Mouse (Mus musculus): ENCODE measurements at regions not wholly inside any gene's neighbourhood (a gene's known extent, or its start where the extent isn't known, plus 50 kb on each side); places are given as distances from the start of the nearest gene placed in this dataset.

DNA sequence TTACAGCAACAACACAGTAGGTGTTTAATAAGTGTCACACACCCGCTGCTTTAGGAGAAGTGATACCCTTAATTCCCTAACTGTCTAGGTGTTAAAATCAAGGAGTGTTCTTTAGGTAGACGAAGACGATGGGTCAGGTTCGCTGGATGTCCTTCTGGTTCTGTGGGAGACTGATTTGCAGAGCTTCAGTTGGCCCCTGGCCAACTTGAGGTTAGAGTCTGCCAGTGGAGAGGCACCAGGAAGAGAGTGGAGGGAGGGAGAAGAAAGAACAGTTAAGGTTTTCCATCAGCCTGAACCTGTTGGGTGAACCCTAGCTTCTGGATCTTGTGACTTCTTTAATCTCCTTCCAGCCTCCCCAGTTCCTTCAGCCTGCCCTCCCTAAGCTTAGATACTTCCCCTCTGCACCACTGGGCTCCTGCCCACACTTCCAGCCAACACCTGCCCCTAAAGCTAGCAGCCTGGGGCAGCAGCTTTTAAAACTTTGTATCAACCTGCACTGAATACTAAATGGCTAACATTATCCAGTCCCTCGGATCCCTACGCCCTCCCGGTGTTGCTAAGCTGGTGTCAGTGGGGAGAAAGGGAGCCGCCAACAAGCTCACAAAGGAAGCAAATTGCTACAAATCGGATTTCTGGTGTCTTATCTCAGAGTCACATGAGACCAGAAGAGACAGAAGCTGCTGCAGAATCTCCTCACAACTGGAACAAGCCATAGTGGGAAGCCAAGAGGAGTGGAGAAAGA, 62.1 kb upstream of the Adgrl1 start:
- DNase-seq, result peak; percentile 31 to 41

DNA sequence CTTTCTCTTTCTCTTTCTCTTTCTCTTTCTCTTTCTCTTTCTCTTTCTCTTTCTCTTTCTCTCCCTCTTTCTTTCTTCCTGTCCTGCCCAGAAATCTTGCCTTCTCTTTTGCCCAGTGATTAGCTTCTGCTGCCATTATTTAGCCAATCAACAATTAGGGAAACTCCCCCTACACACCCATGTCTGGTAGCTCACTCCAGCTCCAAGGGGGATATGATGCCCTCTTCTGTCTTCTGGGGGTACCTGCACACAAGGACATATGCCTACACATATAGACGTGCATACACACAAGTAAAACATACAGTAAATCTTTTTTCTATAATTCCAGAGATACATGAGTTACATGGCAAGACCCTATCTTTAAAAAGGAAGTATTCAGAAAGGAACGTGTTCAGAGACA, 70.1 kb upstream of the Adgrl1 start:
- DNase-seq, result no peak

DNA sequence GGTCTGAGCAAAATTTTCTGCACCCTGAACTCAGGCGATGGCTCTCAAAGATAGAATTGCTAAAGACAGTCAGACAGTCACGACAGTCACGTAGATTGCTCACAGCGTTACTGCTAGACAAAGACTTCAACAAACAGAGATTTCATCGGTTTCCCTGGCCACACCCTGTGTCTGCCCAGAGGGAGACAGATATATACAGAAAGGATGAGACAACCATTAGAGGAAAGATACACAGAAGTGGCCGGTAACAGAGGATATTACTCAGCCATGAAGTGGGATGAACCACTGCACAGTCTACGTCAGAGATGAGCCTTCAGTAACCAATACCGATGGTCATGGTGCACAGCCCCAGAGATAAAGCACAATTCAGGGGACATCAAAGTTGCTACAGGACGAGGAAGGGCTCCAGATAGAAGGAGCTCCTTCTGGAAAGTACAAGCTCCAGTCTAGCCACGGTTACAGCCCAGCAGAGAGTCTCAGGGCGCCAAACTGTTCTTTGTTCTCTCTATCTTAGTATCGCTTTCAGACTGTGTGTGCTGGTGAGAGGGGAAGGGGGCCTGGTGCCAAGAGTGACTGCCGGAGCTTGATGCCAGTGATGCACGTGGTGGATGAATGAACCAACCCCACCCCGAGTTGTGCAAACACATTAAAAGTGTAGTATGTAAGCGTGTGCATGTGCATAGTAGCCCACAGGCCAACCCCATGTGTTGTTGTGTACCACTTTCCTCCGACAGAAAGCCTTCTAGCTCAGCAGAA, 74.8 kb upstream of the Adgrl1 start:
- DNase-seq, result no peak

DNA sequence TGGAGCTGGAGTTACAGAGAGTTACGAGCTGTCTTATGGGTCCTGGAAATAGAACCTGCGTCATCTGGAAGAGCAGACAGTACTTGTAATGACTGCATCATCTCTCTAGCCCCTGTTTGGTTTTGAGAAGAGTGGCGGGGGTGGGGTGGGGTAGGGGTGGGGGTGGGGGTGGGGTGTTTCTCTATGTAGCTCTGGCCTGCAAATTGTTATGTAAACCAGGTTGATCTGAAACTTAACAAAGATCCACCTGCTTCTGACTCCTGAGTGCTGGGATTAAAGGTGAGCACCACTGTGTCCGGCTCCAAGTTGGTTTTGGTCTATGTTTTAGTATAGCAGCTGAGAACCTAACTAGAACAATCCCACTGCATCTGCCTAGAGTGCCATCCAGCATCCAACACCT, 78.0 kb upstream of the Adgre5 start:
- no peak for DNase-seq

DNA sequence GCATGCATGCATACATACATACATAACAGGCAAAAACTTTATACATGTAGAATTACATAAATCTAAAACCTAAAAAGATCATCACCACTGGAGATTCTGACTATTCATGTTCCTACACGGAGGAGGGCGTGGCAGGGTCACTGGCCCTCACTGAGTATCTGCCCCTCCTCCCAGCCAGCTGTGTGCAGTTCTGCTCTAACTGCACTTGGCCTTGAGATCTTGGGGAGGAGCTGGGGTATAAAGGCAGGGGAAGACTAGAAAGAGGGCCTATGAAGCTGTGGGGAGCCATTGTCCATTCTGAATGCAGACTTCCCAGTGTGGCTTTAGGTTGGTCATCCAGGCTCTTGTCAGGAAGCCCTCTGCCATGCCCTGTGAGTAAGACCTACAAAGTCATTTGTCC, 69.5 kb upstream of the Adgre5 start:
- DNase-seq, result no peak

DNA sequence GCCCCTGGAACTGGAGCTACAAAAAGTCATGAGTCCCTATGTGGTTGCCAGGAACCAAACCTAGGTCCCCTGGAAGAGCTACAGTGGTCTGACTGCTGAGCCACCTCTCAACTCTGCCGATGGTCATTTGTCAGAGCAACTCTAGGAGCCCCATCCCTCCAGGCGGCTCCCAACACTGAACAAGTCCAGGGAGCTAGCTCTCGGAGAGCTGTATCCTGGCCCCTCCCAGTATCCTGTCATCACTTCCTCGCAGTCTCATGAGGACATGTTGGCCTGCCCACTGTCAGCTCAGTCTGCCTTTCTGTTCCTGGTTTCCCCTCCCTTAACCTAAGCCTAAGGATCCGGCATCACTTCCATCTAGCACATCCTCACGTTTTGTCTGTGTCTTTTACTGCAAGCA, 64.5 kb upstream of the Adgre5 start:
- no peak for DNase-seq

DNA sequence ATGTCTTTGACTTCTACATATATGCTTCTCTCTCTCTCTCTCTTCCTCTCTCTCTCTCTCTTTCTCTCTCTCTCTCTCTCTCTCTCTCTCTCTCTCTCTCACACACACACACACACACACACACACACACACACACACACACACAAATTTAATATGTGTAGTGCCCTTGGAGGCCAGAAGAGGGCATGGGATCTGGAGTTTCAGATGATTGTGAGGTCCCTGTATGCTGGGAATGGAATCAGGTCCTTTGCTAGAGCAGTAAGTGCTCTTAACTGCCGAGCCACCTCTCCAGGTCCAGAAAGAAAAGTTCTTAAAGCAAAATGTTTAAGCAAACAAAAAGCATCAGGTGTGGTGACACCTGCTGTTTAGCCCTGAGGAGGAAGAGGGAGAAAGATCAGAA, 62.2 kb upstream of the Adgre5 start:
- DNase-seq, result peak; percentile 10 to 30

DNA sequence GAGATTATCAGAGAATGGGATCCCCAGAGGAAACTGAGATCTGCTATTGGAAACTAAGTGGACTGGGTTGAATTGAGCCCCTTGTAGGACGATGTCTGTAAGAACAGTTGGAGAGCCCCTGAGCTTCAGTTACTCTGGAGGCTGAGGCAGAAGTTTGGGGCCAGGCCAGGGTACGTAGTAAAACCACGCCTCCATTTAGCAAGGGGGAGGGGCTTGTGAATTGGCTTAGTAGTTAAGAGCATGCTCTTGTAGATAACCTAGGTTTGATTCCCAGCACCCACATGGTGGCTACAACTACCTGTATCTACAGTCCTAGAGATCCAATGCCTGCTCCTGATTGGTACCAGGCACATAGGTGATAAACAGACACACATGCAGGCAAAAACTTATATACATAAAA, 61.4 kb upstream of the Adgre5 start:
- no peak for DNase-seq

DNA sequence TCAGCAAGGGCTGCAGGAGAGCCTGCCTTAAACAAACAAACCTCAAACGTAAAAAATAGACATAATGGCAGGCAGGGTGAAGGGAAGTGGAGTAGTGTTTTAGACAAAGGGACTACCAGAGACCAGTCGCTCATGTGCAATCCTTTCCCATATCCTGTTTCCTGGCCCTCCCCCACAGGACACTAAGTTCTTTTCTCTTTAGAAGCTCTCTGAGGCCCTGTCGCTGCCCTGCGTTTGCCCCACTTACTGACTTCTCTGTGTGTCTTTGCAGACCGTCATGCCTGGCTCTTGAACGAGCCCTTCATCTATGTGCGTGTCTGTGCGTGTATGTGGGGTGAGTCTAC, 58.5 kb upstream of the Adgre5 start:
- DNase-seq, result no peak

DNA sequence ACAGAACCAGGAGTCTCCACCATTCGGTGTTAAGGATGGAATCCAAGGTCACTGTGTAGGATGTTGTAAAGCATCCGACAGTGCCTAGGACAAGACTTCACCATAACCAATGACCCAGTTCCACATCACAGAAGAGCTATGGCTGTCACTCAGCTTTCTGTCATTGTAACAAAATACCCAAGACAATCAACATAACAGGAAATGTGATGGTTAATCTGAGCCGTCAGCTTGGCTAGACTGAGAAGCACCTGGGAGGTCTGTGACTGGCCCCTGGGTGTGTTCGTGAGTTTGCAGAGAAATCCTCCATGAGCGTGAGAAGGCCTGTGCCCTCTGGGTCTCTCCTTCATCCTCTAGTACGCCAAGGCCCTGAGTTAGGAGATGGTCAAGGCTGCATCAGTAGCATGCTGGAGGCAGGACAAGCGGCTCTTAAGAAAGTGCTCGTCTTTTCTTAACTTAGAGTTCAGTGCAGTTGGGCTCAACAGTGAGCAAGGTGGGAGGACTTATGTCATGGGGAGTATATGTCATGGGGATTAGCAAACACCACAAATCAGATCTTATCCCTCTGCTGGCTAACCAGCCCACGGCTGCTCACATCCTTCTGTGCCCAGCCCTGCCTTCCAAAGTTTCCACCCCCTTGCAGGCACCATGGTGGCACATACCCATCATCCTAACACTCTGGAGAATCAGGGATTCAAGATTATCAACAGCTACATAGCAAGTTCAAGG, 57.9 kb upstream of the Adgre5 start:
- DNase-seq, result no peak

DNA sequence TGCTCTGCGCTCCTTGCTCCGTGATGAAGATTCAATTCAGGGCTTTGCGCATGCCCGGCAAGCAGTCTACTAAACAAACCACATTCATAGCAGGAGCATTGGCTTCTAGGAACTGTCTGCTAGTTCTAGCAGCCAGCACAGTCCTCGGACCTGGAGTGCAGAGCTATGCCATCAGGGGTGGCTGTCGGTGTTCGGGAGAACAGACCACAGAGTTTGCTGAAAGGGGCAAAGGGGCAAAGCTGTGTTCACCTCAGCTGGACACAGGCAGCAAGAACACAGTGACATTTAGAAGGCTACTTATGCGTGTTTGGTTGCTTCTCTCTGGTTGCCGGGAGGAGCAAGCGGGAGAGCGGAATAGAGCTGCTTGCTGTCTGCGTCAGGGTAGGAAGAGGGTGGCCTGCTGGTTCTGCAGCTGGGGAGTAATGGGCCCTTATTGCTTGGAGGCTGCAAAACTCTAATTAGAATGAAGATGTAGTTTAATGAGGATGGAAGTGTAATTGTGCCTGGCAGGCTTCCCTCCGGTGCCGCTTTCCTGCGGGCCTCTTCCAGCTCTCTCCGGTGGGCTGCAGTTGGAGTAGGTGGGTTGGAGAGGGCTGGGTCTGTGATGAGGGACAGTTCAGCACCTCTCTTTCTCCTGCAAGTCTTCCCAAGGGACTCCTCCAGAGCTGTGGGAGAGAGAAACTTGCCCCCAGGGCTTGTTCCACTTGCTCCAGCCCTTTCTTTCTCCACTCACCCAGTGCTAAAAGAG, 52.5 kb upstream of the Adgre5 start:
- DNase-seq, result peak; percentile 28 to 29

All from cerebellum, postnatal 14 days (tissue).